Mouse (Mus musculus) mature B cell (primary cell): ENCODE data around the gene Pole2.

Source experiments
- in situ Hi-C: fragments of 300-500 bp; cut with MboI; formaldehyde crosslinking; loops from 2 replicates; pipeline ENCODE4 v1.14.3; 2019

Pole2 gene

DNA sequence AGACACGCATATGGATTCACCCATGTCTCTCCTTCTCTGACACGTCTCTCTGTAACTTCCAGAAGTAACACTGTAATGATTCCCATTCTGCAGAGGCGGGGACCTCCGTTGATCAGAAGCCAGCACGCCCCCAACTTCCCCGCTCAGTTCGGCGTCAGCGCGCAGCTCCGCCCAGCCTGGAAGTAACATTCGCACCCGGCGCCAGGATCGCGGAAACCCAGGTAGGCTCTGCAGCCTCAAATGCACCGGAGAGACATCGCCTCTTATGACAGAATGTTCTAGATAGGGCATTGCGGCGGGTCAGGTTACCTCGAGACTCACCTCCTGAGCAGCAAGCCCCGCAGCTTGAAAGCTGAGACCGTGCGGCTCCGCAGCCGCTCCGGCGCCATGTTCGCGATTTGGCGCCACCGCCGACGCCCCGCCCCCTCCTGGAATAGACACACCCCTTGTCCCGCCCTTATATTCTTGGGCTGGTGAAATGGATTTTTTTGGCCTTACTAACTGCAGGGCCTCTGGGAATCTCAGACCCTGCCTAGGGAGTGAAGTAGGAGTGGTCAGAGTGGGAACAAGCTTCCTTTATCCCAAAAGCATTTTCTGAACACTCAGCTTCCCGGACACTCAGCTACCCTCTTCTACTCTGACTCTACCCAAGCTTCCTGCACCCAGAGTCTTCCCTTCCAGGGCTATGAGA, at the start of gene Pole2:
Gene Pole2, minus strand, starts transcription at position 420 of the 691 bp plus-strand sequence.
- in situ Hi-C loops: no loop called here

DNA sequence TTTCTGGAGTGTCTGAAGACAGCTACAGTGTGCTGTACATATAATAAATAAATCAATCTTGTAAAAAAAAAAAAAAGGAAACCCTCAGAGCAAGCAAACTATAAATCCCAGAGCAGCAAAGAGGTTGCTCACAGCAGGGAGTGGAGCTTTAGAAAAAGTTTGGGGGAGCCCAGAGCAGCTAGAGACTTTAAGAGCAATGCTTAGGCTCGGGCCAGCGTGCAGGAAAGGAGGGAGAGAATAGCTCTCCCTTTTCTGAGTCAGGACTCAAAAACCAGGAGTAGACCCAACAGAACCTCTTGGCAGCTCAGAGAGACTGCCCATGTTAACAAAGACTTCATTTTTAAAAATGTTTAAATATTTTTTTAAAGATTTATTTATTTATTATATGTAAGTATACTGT, 41.0 kb upstream of the Pole2 start:
- in situ Hi-C loops: no loop called here

DNA sequence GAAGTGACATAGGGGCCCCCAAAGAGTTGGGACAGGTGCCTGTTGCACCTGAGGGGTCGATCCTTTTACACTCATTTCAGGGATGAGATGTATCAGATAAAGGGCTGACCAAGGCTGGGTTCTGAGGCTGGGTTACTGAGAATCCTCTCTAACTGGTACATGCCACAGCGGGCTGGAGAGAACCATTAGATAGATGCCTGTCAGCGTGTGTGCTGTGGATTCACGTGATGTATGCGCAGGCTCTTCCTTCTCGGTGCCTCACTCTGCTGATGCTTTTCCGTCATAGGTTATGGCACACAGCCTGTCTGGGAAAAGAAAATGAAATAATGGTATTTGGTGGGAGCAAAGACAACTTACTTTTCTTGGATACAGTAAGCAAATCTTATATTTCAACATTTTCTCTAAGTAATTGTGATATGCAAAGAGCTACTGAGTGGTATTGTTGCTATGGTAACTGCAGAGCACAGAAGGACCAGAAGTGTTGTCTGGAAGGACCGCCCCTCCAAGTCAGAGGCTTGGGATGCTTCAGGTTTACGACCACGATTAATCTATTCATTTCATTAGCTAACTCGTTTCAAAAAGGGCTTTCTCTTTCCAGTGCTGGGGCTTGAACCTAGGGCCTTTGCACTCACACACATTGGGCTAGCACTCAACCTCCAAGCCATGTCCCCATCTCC, 40.1 kb upstream of the Pole2 start:
- in situ Hi-C loops: no loop called here

DNA sequence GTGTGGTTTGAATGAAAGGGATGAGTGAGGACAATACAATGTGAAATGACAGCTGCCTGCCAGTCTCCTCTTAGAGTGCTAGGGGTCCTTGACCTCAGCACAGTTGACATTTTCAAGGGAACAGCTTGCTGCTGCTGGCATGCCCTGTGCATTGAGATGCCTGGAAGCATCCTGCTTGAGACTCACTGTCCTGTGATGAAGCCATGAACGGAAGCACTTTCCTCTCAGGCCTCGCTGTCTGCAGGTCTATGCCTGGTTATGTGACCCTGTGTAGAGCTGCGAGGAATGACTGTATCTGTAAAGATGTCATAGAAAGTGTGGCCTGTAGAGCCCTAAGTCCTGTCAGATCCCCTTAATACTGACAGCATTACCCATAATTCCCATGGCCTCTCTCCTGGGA, 37.0 kb upstream of the Pole2 start:
- in situ Hi-C loops: no loop called here

DNA sequence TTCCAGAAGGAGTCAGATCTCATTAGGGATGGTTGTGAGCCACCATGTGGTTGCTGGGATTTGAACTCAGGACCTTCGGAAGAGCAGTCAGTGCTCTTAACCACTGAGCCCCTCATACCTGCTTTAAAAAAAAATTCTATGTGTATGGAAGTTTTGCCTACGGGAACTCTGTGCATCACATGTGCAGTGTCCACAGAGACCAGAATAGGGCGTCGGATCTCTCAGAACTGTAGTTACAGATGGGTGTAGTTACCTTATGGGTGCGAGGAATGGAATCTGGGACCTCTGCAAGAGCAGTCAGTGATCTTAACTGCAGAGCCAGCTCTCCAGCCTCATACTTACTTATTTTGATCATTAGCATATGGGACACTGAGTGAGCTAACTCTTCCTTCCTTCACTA, 34.3 kb upstream of the Pole2 start:
- in situ Hi-C loops: no loop called here

DNA sequence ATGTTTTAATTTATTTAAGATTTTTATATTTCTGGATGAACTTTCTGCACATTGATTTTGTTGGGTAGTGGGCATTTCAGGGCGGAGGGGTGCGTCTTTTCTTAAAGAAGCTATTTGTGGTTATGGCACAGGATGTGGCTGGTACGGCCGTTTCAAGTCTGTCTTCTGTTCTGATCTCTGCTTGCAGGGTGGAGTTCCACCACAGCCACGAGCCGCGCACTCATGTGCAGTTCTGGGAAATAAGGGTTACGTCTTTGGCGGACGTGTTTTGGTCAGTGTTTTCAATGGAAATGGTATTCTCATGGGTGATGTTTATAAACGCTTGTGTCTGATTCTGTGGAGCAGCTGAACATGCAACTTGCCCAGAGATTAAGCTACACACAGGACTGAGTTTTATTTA, 29.8 kb upstream of the Pole2 start:
- in situ Hi-C loops: no loop called here

DNA sequence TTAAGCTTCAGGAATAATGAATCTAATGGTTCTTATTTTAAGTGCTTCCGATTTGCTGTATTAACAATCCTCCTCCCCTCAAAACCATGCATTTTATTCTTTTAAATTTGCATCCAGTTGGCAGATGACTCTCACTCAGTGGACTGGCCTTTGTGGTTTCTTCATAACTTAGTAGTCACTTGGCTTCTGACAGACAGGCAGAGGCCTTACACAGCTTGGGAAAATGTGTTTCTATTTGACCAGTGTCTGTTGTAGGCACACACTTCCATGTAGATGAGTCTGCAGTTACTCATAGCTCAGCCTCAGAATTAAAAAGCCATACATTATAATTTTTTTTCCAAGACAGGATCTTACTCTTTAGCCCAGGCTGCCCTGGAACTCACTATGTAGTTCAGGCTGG, 25.8 kb upstream of the Pole2 start:
- in situ Hi-C loops: no loop called here

DNA sequence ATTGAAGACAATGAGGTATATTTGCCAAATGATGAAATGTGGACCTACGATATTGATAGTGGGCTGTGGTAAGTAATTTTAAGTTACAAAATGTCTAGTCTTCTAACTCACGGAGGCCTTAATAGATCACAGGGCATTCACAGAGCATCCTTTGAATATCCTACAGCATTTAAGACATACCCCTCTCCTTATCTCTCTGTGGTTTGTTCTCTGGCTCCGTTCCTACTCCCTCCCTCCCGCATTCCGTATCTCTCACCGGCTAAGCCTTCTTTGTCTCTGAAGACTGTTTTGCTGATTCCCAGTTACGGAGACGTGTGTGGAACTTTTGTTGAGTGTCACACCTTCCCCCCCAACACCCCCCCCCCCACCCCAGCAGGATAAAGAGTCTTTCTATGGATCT, 22.8 kb upstream of the Pole2 start:
- in situ Hi-C loops: no loop called here

DNA sequence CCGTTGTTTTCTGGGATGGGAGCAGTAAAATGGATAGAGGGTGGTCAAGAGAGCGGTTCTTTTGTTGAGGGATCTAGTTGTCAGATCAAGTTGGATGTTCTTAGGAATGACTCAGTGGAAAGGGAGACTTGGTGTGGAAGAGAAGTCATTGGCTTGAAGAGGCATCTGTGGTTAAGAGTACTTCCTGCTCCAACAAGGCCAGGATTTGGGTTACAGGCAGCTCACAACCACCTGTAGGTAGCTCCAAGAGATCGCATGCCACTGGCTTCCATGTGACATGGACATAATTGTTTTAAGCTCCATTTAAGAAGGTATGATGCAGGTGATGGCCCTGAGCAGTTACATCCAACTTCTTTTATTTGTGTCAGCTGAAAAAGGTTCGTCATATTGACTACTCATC, 21.8 kb upstream of the Pole2 start:
- in situ Hi-C loops: no loop called here

DNA sequence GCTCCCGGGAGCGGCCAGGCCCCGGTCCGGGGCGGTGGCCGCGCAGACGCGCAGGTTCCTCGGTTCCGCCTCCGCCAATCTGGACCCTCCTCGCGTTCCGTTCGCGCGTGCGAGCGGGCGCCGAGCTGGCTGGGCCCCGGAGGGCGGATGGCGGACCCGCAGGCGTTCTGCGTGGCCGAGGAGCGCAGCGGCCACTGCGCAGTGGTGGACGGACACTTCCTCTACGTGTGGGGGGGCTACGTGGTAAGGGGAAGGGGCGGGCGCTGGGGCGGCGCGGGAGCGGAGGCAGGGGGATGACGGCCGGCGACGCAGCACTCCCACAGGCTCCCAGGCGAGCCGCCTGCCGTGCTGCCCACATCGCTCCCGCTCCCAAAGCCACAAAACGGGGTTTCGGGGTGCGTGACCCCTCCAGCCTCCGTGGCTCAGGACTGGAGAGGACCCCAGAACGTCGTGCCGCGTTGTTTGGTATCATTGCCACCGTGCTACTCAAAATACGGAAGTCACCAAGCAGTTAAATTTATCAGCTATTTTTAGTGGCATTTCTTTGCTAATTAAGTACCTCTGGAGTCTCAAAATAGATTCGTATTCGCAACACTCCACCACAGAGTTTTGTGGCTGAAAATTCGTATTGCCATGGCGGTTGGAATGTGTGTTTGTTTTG, 13.9 kb upstream of the Pole2 start:
- in situ Hi-C loops: no loop called here

DNA sequence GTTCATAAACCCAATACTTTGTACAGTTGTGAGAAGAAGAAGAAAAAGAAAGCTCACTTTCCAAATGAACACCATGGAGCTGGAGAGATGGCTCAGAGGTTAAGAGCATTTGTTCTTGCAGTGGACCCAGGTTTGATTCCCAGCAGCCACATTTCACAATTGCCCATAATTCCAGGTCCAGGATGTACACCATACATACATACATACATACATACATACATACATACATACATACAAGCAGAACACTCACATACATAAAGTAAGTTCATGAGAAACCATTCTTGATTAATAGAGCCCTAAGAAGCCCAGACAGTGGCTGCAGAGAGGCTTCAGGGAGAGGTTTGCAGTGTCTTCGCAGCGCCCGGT, 13.4 kb upstream of the Pole2 start:
- in situ Hi-C loops: no loop called here

DNA sequence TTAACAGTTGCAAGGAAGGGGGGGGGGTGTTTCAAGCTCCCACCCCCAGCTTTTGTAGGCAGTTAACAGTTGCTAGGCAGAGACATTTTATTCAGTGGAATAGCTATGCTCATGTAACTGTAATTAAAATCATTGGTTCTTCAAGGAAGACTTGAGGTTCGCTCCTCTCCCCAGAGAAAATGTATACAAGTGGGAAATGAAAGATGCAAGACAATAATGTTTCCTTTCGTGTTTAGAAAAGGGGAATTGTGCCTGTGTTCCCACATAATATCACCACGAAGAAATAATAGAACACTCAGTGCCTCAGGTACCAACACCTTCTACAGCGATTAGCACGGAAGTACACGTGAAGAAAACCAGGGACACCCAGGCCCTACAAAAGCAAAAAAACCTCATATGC, 12.9 kb upstream of the Pole2 start, which contains the start of gene Klhdc1:
Gene Klhdc1, plus strand, starts transcription at position 301 of the 400 bp plus-strand sequence.
- in situ Hi-C loops: no loop called here

DNA sequence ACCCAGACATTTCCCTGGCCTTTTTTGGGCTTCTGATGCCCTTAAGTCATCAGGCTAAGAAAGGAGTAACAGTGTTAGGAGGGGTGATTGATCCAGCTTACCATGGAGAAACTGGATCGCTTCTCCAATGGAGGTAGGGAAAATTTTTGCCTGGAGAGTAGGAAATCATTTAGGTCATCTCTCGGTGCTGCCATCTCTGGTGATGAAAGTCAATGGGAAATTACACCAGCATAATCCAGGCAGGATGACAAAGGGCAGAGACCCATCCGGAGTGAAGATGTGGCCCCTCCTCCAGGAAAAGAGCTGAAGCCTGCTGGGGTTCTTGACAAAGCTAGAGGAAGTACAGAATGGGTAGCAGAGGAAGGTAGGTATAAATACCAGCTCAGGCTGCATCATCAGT, 10.3 kb upstream of the Pole2 start:
- in situ Hi-C loops: no loop called here

DNA sequence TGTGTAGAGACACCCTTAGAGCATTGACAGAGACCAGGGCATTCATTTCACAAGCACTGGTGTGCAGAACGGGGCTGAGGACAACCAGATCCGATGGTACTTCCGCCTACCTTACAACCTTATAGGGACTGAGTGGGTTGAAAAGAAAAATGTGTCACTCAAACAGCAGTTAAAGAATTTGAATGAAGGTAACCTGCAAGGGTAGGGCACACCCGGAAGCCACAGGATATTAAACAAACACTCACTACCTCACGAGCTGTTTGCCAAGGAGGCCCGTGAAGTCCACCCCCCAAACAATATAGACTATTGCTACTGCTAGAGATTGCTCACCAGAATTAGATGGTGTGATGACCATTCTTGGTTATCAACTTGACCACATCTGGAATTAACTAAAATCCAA, 7.8 kb upstream of the Pole2 start:
- in situ Hi-C loops: no loop called here

DNA sequence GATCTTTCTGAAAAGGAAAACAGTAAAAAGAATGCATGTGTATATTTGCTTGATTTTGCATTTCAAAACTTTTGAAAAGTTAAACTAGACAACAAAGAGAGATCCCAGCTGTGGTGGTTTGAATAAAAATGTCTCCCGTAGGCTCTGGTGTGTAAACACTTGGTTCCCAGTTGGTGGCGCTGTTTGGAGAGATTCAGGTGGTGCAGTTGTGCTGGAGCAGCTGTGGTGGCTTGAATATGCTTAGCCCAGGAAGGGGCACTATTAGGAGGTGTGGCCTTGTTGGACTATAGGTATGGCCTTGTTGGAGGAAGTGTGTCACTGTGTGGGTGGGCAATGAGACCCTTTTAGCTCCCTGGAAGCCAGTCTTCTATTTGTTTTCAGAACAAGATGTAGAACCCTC, 1.3 kb upstream of the Pole2 start:
- in situ Hi-C loops: no loop called here

DNA sequence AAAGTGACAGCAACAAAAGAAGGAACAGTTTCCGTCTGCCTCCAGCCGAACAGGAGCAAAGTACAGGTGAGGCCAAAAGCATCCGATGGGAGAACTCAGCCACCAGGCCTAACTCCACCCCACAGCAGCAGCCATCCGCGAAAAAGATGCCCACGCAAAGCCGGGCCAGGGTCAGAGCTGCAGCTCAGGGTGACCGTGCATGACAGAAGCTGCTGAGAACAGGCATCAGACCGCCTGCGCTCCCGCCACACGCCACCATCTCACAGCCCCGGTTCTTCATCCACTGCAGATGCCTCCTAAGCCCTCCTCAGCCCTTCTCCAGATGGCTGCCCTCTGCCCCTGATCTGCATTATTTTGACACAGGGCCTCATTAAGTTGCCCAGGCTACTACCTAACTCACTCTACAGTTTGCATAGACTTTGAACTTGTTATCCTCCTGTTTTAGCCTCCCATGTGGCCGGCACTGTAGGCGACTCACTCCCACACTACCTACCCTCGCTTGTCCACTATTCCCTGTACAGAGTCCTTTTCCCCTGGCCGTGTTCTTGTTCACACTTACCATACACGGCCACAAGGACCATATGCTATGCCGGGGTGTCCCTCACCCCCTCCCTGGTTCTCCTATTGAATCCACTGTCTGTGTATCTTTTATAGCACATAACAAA, 7.2 kb downstream of the Pole2 start:
- in situ Hi-C loops: no loop called here

DNA sequence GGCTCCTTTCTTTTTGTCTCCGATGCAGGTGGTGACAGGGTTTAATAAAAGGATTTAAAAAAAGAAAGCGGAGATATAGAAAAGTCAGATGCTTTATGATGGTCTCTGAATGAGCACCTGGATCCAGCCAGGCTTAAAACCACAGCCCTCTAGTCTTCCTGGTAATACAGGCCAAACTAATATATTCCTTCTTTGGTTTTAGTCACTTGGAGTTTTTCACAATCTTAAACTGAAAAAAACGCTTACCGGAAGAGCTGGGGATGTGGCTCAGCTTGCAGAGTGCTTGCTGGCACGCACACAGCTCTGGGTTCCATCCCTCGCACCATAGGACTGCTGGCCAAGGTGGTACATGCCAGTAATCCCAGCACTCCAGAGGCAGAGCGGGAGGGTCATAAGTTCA, 11.4 kb downstream of the Pole2 start:
- in situ Hi-C loops: no loop called here

DNA sequence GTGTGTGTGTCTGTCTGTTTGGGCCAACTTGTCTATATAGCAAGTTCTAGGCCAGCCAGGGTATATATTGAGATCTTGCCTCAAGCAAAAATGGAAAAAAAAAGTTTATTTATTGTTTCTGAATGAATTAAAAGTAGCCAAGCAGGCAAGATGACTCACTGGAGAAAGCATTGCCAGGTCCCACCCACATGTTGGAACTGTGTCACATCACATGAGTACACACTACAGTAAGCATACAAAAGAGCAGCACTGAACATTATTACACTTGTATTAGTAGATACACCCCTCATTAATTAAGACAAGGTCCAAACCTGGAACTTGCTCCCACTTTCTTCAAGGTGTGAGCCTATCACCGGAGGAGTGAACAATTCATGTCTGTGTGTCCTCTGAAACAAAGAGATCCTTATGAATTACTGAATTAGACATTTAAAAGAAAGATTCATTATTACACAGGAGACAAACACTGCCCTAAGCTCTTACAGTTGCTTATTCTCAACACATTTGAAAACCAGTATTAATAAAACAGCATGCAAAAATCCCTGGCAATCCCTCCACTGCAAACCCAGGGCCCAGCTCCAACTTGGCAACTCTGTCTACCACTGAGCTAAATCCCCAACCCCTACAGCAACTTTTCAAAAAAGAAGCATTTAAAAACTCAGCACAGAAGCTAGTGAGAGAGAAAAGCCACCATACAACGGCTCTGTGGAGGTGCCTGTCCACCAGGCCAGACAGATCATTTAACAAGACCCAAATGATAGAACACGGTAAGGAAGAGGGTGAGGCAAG, 12.8 kb downstream of the Pole2 start:
- in situ Hi-C loops: no loop called here

DNA sequence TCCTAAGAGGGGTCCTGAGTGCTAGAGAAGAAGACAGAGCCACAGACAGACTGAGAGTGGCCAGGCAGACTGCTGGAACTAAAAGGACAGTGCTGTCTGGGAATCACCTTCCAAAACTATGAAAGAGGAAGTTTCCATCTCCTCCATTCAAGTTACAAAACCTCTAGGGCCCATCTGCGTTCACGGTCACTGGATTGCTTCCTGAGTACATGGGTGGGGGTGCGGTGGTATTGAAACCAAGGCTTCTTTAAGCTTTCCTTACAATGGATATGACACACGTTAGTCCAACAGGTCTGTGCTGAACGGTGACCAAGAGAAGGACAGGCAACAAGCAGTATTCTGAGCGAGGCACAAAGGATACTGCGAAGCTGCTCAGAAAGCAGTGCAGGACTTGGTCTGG, 13.6 kb downstream of the Pole2 start:
- in situ Hi-C loops: no loop called here

DNA sequence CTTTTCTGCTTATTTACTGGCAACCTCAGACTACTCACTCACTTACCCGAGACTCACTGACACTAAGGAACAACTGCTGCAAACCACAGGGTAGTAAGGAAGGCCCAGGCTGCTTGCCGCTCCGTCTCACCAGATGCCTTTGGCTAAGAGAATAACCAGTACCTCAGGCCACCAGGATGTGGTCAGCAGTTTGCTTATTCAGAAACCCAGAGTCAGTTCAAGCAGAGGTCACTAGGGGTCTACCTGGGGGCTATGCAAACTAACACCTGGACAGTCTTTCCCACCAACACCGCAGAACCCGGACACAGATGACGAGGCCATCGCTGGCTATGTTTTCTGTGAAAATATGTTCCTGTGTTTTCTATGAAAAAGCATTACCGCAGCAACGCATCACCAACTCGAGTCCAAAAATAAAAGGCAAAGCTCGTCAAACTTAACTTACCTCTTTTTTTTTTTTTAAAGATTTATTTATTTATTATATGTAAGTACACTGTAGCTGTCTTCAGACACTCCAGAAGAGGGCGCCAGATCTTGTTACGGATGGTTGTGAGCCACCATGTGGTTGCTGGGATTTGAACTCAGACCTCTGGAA, 14.7 kb downstream of the Pole2 start:
- in situ Hi-C loops: no loop called here

DNA sequence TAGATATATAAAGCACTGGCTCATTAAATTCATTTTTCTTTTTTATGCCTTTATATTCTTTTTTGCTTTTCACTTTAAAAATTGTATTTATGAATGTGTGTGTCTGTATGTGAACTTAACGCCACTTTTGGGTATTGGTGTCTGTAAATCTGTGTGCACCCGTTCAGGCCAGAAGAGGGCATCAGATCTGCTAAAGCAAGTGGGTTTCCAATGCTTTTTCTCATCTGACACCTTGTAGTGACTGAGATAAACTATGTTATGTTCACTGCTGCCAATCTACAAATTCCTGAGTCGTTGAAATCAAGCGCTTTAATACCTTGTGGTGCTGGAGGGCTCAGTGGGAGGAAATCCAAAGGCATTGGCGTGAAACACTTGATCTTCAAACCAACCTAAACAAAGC, 16.9 kb downstream of the Pole2 start:
- in situ Hi-C loops: no loop called here
